Mouse (Mus musculus) adrenal gland, postnatal 10 days (tissue): Measurements from ENCODE around the gene Tor2a. TPM values are rescaled to one million over a fixed set of nuclear protein-coding genes. Genes with fewer than 3 reads are reported as not detected.
A peak's percentile ranks its signal among the peaks of the same experiment; 100 is the strongest.

Experiments used
- DNase-seq: peaks from one replicate; pipeline ENCODE4 v3.0.0; 2021; ENCODE audit warnings: mixed read lengths
- total RNA-seq, 2 experiments: library from RNA; stranded (reverse); gene quantifications; 2 replicates each; pipeline ENCODE4 v1.2.3; 2021

Tor2a gene
- total RNA-seq, 2 experiments from 2014 or later, result 27.7 to 32.6 TPM

DNA sequence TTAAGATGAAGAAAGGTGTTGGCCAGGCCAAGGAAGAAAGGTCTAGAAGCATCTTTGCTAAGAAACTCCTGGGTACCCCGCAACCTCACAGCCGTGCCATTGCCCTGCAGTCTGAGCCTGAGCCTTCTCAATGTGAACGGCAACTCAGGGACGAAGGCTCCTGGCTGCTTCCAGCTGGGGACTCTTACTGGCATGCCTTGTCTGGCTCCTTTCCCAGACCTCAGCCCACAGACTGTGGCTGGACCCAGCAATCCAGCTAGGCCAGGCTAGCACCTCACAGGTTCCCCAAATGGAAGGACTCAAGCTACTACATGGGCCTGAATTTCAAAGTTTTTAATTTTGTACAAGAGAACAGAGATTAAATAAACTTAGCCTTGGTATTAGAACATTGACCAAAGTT, 4.8 kb downstream of the Tor2a start:
- DNase-seq, result no peak

DNA sequence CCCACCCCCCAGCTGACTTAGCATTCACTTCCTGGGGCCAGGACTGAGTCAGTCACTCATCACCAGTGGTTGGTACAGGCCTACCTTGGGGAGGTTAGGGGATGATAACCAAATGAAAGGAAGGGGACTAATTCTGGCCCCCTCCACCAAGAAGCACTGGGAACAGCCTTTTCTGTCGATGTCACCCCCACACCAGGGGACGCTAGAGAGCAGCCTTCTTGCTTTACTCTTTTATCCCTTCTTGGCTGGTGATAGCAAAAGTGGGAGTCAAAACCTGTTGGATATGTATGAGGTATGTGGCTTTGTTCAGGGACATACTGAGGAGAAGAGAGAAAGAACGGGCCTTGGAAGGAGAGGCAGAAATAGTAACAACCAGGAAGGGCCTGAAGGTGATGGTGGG, 6.3 kb downstream of the Tor2a start:
- DNase-seq, result no peak

DNA sequence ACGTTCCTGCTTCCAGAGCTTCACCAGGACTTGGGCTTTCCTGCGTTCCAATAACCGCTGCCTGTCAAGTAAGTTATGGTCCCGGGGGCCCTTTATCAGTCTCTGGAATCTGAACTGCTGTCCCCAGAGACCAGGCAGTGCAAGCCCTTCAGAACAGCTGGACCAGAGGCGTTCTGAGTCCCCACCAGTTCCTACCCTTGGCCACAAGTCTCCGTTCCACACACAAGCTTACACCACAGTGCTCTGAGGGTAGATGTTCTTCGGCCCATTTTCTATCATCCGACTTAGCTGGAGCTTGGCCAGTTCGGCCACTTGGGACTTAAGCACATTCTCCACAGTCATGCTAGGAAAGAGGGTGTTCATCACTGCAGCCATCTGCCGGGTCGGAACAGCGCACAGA, 10.2 kb downstream of the Tor2a start:
- DNase-seq, result no peak

DNA sequence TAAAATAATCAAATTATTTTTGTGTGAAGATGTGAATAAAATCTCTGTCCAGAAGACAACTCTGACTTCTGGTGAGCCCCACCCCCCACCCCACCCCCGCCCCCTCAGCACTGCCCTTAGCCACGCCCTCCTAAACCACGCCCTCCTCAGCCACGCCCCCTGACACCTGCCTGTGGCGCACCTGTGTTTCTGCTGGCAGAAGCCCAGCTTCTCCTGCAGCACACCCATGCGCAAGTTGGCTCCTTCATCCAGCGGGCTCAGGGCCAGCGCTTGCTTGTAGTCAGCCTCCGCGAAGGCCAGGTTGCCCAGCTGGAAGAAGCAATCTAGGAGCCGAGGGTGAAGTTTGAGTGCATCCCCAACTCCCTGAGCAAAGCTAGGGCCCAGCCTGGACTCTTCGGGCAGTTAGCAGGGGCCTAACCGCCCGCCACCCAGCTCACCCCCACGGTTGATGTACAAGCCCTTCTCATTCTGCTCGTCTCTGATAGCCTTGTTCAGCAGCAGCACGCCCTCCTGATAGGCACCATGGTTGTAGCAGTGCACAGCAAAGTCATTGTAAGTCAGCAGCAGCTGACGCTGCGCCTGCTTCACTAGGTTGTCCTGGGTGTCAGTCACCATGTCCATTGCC, 11.7 kb downstream of the Tor2a start:
- no peak for DNase-seq

DNA sequence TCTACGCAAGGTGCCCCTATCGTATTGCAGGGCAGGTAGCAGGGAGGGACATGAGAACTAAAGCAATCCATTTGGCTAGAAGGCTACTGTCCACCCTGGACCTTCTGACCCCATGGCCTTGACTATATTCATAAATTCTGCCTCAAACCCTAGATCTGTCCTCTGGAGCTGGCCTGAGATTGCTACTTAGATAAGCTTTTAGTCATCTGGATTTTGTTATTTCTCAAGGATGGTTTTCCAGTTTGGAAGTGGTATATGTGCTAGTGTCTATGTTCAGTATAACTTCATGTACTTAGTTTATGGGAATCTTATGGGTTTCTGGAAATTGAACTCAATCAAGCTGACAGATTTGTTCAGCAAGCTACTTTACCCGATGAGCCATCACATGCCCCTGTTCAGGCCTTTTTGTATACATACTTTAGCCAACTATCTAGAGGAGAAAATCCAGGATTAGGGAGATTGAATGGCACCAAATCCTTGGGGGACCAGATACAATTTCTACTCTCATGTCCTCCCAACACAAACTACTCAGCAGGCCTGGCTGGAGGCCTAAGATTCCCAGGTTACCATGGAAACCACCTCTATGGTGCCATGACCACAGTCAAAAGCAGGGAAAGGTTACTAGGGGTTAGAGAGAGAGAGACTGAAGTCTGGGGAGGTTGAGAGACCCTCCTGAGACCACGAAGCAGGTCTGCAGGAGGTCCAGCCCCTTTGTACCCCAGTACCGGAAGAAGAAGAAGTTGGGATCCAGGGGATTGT, 12.5 kb downstream of the Tor2a start:
- no peak for DNase-seq

DNA sequence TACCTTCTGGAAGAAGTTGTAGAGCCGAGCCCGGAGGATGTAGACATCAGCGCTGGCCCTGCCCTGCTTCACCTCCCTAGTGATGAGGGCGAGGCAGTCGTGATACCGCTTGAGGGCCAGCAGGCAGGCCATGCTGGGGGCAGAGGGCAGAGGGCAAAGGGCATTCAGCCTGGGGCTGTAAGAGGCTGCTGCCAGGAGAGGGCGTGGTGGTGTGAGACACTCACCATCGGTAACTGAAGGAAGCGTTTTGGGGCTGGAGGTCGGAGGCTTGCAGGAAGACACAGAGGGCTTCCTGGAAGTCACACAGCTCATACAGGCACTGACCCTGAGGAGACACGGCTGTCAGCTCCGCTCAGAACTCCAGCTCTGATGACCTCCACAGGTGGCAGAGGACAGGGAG, 14.9 kb downstream of the Tor2a start:
- DNase-seq, result no peak

DNA sequence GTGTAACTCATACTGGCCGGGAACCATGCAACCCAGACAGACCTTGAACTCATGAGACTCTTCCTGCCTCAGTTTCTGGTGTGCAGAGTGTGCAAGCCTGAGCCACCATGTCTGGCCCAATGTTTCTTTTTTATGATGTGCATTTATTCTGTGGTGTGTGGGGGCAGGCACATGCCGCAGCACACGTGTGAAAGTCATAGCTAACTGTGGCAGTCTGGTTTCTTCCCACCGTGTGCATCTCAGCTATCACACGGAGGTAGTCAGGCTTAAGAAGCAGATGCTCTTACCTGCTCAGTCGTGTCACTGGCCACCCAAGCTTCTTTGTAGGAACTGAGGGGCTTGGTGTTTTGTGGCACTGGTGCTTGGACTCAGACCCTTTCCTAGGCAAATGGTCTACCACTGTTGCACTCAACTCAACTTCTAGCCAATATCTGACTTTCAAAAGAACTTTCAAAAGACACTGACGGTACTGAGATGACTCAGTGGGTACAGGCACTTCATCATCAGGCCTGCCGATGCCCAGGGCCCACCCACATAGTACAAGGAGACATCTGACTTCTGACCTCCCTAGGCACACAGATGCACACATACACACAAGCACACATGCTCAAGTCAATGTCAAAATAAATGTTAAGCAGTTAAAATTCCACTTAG, 15.7 kb downstream of the Tor2a start:
- no peak for DNase-seq

DNA sequence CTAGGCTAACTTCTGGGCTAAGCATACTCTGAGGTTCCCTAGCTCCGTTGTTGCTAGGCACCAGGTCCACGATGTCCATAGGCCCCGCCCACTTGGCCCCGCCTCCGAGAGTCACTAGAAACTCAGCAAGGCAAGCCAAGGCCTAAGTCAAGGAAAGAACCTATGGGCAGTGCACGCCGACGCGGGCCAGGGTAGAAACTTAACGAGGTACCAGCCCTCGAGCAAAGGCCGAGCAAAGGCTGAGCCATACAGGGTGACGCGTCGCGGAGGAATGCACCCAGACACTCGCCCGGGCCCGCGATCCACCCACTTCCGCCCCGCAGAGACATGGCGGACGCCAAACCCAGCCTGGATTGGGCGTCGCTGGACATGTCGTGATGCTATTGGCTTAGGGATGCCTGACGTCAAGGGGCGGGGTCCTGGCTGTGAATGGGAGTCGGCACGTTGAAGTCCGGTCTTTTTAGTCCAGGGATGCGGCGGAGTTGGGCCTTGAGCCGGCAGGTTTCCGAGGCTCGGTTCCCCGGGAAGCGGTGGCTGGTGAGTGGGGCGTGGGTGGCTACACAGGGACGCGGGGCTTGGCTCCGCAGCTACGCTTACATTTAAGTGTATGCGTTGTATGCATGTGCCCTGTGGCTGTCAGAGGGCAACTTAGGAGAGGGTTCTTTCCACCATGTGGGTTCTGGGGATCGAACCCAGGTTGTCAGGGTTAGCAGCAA, 18.5 kb downstream of the Tor2a start, which contains the start of the genes Ttc16 and Ptrh1:
Ttc16 (minus strand) TSS at position 275 of the 716 bp plus-strand sequence.
Ptrh1 (plus strand) TSS at position 428 of the 716 bp plus-strand sequence.
- DNase-seq, result peak; percentile 98

DNA sequence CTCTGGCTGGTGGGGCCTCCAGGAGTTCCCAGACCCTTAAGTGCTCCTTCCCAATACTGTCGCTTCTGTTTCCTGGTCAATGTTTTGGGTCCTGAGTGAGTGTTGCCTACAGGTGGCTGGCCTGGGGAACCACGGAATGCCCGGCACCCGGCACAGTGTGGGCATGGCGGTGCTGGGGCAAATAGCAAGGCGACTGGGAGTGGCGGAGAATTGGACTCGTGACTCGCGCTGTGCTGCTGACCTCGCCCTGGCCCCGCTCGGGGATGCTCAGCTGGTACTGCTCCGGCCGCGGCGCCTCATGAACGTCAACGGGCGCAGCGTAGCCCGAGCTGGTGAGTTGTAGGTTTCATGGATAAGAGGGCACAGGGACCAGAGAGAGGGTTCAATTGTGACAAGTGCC, 19.2 kb downstream of the Tor2a start:
- DNase-seq, result no peak

DNA sequence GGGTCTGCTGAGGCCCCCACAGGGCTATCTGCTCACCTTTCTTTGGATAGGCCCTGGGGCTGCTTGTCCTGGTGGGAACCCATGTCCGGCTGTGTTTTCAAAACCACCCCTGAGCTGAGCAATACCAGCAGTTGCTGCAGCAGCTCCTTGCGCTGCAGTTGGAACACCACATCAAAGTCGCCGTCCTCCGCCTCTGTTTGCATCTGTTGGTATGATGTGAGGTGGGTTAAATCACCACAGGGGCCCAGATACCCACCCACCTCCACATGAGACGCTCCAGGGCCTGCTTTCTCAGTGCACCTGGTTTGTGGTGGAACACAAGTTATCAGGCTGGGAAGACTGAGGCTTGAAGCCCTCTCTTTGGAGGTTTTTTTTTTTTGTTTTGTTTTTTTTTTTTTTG, 21.0 kb downstream of the Tor2a start:
- DNase-seq, result no peak

DNA sequence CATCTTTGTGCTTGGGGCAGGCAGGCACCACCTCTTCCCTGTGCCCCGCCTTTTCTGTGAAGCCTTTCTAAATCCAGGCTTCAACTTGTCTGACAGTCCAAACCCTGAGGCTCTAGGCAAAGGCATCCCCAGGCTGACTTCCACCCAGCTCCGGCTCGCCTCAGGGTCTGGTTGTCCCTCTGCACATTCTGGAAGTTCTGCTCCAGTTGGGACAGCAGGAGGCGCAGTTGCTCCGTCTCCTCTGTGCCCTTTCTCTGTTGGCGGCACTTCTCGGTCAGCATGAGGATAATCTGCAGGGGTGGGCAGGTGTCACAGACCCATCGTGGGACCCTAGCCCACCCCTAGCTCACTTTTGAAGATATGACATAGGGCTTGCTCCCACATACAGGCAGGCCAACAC, 22.1 kb downstream of the Tor2a start:
- peak; percentile 78 for DNase-seq

DNA sequence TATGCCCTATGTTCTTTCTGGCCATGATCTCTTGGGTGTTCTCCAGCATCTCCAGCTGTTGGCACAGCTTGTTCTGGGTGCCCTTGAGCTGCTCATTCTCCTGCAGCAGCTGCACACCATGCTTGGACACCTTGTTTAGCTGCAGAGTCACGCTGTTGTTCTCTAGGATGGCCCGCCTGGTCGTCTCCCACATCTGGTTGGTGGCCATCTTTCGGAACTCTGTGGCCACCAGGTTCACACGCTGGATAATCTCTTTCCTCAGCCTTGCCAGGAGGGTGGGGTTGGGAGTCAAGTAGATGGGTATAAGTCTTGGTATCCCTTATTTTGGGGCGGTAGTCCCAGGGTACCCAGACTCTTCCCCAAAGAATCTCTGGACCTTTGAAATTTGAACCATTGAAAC, 22.7 kb downstream of the Tor2a start:
- no peak for DNase-seq

DNA sequence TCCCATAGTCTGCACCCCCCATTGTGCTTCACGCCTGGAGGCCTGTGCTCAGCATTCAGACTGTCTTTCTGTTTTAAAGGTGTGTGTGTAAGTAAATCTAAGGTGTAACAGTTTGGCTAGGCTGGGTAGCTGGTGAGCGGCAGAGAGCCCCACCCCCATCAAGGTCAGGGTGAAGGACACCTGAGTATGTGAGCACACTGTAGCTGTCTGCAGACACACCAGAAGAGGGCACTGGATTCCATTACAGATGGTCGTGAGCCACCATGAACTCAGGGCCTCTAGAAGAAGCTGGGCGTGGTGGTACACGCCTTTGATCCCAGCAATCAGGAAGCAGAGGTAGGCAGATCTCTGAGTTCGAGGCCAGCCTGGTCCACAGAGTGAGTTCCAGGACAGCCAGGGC, 24.7 kb downstream of the Tor2a start:
- no peak for DNase-seq

DNA sequence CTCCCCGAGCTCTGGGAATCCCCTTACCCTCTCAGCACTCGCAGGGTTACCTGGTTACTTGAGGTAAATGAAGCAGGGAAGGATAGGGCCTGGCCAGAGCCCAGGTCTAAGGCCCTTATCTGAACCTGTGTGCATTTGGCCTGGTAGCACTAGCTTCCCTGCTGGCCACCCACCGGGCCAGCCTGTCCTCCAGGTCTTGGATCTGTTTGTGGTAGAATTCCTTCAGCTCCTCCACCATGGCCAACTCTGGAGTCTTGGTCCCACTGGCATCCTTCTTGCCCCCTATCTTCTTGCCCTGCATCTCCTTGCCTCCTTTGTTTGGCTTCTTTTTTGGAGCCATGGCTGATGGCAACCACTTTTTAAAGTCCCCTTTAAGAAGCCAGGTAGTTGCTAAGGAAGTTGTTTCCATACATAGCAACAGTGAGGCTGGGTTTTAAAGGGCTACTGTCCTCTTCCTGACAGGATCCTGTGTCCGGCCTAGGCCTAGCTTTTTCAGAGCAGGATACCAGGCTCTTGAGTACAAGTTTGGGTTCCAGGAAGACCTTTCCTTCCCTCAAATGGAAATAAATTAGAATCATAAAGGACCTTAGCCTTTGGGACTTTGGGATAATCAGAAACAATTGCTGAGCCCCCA, 27.1 kb downstream of the Tor2a start, which contains the start of gene Cfap157:
Cfap157 (minus strand) TSS at position 381 of the 634 bp plus-strand sequence.
- DNase-seq, result no peak

DNA sequence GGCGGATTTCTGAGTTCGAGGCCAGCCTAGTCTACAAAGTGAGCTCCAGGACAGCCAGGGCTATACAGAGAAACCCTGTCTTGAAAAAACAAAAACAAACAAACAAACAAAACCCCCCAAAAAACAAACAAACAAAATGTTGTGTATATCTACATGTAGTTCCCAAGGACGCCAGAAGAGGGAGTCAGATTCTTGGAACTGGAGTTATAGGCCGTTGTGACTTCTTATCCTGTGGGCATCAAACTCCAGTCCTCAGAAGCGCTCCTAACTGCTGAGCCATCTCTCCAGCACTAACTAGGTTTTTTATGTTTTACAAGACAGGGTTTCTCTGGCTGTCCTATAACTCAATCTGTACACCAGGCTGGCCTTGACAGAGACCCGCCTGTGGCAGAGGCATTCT, 30.1 kb downstream of the Tor2a start:
- DNase-seq, result no peak

DNA sequence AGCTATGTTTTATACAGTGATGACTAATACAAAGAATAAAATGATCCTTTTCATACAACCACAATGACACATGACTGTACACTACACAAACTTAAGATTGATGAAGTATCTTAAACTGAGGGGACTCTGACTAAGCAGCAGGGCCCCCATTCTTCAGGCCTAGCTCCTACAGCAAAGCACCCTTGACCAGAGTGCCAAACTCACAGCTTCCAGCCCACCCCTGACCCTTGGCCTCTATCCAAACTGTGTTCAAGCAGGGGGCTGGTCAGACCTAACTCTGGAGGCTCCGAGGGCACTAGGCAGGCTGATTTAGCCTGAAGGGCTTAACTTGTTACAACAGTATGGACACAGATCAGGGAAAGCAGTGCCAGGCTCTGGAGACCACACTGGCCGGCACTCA, 31.5 kb downstream of the Tor2a start:
- no peak for DNase-seq

DNA sequence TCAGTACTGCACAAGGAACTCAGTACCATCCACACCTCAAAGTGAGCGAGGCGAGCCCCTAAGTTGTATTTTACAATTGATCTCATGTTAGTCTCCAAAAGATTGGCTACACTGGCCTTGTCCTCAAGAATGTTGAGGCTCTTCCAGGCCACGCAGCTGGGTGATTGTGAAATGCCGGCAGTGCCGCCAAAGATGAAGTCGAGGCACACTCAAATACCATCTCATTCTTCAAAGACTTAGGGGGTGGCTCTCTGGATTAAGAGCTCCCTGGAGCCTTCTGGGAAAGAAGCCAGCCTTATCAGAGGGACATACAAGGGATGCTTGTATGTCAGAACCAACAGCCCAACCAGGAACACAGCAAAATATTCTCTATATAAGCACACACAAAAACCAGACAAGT, 34.3 kb downstream of the Tor2a start:
- DNase-seq, result peak; percentile 42

DNA sequence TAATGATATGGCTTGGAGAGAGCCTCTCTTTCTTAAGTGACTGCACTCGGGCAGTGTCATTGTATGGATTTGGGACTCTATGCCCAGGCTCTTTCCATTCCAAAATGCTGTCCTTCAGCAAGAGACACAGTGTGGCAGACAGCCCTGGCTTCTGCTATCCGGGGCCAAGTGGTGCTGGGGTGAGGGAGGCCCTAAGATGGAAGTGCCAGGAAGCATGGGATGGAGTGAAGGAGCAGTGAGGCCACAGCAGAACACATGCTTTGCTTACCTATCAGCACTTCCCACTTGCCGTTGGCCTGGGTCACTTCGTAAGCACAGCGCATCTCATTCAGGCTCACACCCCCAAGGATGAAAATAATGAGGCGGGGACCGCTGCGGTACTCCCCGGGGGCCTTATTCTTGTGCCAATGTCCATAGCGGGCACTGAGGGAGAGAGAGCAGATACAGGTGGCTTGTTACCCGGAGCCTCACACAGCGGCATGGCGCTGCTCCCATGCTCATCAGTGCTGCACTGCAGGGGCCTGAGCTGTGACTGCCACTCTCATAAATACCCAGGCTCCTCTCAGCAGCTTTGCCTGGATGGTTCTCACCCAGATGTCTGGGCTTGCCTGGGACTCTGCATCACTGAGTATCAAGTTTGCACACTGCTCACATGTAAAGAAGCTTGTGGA, 38.8 kb downstream of the Tor2a start:
- DNase-seq, result no peak

DNA sequence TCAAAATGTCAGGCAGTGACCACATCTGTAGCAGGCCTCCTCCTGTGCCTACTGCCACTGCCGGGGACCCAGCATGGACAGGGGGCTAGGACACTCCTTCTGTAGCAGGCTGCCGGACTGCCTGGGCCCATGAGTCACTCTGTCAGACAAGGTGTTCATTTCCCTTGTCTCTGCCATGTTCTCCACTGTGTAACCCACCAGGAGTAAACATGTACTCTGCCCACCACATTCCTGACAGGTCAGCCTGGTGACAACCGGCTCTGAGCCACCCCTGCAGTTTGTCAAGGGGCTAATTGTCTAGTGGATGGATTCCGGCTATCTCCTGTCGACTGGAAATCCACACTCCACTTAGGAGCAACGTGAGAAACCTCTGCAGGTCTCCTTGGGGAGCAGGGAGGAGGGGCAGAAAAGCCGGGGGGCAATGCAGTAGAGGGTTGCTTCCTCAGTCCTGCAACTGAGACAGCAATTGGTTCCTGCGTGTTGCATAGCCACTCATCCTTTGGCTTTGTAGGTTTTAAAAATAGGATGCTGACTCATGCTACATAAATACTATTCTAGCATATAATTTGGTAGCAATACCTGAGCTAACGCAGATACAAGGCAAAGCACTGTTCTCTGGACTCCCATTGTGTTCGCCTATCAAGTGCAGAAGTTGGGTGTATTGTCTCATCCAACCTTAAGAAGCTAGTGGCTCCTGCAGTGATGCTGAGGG, 41.4 kb downstream of the Tor2a start:
- no peak for DNase-seq

DNA sequence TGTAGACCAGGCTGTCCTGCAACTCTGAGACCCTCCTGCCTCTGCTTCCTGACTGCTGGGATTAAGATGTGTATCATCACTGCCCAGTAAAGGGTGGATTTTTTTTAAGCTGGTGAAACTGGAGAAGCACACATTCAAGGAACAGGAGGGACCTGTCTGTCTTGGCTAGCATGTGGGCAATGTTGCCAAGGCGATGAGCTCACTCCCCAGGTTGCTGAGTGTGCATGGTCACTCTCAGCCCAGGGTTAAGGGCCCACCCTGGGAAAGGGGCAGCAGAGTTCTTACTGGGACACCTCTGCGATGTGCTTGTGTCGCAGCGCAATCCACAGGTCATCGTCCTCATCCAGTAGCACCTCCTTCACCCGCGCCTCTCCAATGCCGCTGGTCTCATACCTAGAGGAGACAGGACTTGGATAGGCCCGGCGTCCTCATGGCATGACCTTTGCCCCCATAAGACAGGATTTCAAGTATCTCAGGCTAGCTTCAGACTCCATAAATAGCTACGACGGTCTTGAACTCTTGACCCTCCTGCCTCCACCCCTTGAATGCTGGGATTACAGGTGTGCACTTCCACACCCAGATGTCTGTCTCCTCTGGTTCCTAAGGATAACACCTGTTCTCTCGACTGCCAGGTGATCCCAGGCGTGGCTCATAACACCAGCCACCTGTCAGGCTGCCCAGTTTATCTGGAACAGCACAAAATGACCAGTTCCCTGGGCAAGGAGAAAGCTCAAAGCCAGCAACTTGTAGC, 52.0 kb downstream of the Tor2a start:
- no peak for DNase-seq
